Mouse (Mus musculus): ENCODE data around the gene Flt3l.
"Not testable (repeated sequence)": the region's sequence is repeated elsewhere in the genome, so short reads cannot be mapped to it uniquely, and the experiment has no call there.

Gene Flt3l

GRCm38 (mm10) chr7:45124224-45125143 lies 11.7 kb downstream of the Flt3l start, which contains the start of gene Rps11:
Gene Rps11 (minus strand): TSS chr7:45124439.
- DNase-seq (ENCODE audit: low read depth, low spot score), result peak; percentile 100

GRCm38 (mm10) chr7:45123186-45123570 lies 13.1 kb downstream of the Flt3l start:
- DNase-seq (ENCODE audit: low read depth, low spot score), result no peak

- no peak for DNase-seq (ENCODE audit: low read depth, low spot score)
These were observed 13.6 kb downstream of the Flt3l start for GRCm38 (mm10) chr7:45122561-45123185.

GRCm38 (mm10) chr7:45121966-45122365 lies 14.3 kb downstream of the Flt3l start:
- DNase-seq (ENCODE audit: low read depth, low spot score), result no peak

- no peak for DNase-seq (ENCODE audit: low read depth, low spot score)
These were observed 14.8 kb downstream of the Flt3l start for GRCm38 (mm10) chr7:45121404-45121803.

- no peak for DNase-seq (ENCODE audit: low read depth, low spot score)
These were observed 16.2 kb downstream of the Flt3l start for GRCm38 (mm10) chr7:45119780-45120709.

- no peak for DNase-seq (ENCODE audit: low read depth, low spot score)
These were observed 17.9 kb downstream of the Flt3l start for GRCm38 (mm10) chr7:45118336-45118735.

GRCm38 (mm10) chr7:45117566-45117965 lies 18.7 kb downstream of the Flt3l start:
- DNase-seq (ENCODE audit: low read depth, low spot score), result no peak

- no peak for DNase-seq (ENCODE audit: low read depth, low spot score)
These were observed 22.8 kb downstream of the Flt3l start for GRCm38 (mm10) chr7:45113476-45113875.

GRCm38 (mm10) chr7:45112529-45112928 lies 23.7 kb downstream of the Flt3l start:
- DNase-seq (ENCODE audit: low read depth, low spot score), result no peak

GRCm38 (mm10) chr7:45111940-45112339 lies 24.3 kb downstream of the Flt3l start:
- no peak for DNase-seq (ENCODE audit: low read depth, low spot score)

- not testable (repeated sequence) for DNase-seq (ENCODE audit: low read depth, low spot score)
These were observed 26.1 kb downstream of the Flt3l start for GRCm38 (mm10) chr7:45110089-45110488.

- DNase-seq (ENCODE audit: low read depth, low spot score), result no peak
These were observed 29.1 kb downstream of the Flt3l start for GRCm38 (mm10) chr7:45107052-45107645.

GRCm38 (mm10) chr7:45106441-45106840 lies 29.8 kb downstream of the Flt3l start:
- no peak for DNase-seq (ENCODE audit: low read depth, low spot score)

- DNase-seq (ENCODE audit: low read depth, low spot score), result no peak
These were observed 30.7 kb downstream of the Flt3l start for GRCm38 (mm10) chr7:45105491-45105890.

GRCm38 (mm10) chr7:45104941-45105340 lies 31.3 kb downstream of the Flt3l start:
- no peak for DNase-seq (ENCODE audit: low read depth, low spot score)

GRCm38 (mm10) chr7:45103652-45104180 lies 32.5 kb downstream of the Flt3l start, which contains the start of gene Fcgrt:
Gene Fcgrt (minus strand): TSS chr7:45103851.
- peak; percentile 83 for DNase-seq (ENCODE audit: low read depth, low spot score)

GRCm38 (mm10) chr7:45102940-45103585 lies 33.2 kb downstream of the Flt3l start:
- no peak for DNase-seq (ENCODE audit: low read depth, low spot score)

GRCm38 (mm10) chr7:45102441-45102840 lies 33.8 kb downstream of the Flt3l start:
- no peak for DNase-seq (ENCODE audit: low read depth, low spot score)

- DNase-seq (ENCODE audit: low read depth, low spot score), result no peak
These were observed 36.2 kb downstream of the Flt3l start for GRCm38 (mm10) chr7:45100046-45100445.
